Mouse (Mus musculus): ENCODE measurements at regions not wholly inside any gene's neighbourhood (a gene's known extent, or its start where the extent isn't known, plus 50 kb on each side); places are given as distances from the start of the nearest gene placed in this dataset.
"Not testable (repeated sequence)": the region's sequence is repeated elsewhere in the genome, so short reads cannot be mapped to it uniquely, and the experiment has no call there.

GRCm38 (mm10) chr5:134046086-134046485 is 53.4 kb upstream of the Castor2 start:
- no peak for DNase-seq

DNA sequence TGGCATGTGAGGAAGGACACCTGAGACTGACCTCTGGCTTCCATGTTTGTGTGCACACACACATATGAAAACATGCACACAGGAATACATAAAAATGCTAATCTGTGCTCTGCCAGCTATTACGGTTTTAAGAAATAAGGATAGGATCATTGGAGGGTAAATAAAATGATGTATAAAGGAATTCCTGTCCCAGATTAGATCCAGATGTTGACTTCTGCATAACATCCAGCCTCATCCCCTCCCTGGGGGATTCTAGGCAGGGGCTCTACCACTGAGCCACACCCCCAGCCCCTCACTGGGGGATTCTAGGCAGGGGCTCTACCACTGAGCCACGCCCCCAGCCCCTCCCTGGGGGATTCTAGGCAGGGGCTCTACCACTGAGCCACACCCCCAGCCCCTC is 56.6 kb upstream of the Castor2 start:
- DNase-seq, result not testable (repeated sequence)

GRCm38 (mm10) chr5:134027316-134027966 is 72.1 kb upstream of the Castor2 start:
- no peak for DNase-seq

DNA sequence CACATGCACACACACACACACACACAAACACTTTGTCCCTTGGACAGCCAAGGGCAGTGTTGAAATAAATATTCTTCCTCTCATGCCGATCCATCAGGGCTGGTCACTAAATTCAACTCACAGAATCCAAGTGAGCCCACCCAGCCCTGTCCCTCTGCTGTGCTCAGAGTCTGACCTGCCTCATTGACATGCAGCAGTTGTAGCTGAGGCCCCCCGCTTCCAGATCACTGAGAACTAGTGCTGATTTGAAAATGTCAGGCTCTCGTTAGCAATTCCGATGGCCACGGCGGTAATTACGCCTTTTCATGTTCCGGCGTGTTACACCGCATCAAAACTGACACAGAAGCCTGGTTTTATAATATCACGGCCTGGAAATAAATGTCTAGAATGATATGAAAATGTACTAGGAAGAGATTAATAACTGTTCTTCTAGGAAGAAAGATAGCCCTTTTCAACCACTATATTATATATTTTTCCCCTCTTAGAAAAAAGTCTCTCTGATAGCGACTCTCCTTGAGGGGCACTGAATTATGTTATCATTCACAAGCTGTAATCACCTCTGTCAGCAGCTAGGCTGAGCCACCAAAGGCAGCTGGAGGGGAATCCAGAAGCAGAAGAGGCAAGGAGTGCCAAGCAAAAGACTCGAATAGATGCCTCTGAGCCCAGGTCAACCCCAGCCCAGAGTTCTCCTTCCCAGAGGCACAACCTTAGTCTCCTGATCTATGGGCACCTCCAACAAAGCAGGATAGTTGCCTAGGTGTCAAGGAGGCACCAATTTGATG is 79.7 kb upstream of the Castor2 start:
- no peak for DNase-seq

GRCm38 (mm10) chr5:134014257-134015163 is 85.0 kb upstream of the Castor2 start:
- DNase-seq, result peak; percentile 59

DNA sequence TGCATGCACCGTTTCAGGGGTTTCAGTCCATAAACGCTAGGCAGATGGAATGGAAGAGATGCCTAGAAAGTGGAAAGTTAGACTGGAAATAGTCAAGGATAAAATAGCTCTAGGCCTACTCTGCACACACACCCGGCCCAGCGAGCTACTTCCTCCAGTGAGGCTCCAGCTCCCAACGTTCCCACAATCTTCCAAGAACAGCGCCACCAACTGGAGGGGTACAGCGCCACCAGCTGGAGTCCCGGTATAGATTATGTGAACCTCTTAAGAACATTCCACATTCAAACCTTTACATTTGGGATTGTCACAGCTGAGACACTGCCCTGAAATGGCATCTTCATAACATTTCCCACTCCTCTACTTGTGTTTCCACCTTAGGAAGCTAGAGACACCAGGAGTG is 86.3 kb upstream of the Castor2 start:
- no peak for DNase-seq

DNA sequence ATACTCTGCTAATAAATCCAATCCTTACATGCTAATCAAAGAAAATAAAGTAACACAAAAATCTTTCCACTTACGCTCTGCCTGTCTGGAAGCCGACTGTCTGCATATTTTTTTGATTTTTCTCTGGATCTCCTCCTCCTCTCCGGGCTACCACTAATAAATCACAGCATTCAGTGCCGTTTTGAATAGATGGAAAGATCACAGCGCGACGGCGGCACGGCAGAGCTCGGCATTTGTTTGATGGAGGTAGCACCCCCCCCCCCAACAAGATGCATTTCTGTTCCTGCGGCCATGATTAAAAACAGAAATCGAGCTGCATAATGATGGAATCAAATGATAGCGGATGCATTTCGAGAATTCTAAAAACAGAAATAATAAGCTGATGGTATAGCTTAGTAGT is 89.7 kb upstream of the Castor2 start:
- no peak for DNase-seq

DNA sequence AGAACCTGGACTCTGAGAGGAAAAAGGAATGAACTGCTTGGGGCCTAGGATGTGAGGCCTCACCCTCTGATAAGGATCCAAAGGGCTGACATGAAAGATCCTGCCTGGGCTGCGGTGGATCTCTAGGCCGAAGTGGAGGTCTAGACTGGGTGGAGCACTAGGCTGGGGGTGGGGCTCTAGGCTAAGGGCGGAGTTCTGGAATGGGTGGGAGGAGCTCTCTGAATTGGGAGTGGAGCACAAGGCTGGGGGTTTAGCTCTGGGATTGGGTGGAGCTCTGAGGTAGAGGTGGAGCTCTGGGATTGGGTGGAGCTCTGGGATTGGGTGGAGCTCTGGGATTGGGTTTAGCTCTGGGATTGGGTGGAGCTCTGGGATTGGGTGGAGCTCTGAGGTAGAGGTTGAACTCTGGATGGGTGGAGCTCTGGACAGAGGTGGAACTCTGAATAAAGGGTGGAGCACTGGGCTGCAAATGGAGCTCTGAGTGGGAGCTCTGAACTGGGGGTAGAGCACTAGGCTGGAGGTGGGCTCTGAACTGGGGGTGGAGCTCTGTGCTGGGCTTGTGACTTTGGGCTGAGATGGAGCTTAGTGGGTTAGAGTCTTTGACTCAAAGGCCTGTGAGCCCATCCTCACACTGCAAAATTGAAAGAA is 92.3 kb upstream of the Castor2 start:
- DNase-seq, result no peak

DNA sequence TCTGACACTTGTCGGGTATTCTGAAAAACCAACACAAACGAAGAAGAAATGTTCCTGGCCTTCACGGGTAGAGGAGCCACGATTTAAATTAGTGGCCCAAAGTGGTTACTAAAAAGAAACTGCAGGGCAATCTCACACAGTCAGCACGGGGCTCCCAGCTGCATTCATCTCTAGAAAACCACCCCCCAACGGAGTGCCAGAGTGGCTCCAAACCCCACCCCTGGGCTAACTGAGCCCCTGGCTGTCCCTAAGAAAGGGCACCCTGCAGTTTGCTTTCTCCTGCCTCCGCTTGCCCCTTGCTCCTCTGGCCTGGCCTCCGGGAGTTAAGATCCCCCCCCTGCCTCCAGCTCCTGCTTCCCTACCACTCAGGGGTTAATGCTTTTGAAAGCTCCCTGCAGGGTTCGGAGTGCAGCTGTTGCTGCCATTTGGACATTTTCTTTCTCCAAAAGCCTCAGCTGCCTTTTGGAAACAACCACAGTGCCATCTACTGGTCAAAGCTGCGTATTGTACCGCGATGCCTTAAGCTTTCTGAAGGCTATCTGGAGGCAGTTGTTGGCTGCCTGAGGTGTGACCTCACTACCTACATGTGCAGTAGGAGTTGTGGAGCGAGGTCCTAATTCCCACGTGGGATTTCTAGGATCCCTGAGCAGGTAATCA is 92.9 kb upstream of the Castor2 start:
- peak; percentile 77 for DNase-seq

GRCm38 (mm10) chr5:134006001-134006400 is 93.5 kb upstream of the Castor2 start:
- no peak for DNase-seq

DNA sequence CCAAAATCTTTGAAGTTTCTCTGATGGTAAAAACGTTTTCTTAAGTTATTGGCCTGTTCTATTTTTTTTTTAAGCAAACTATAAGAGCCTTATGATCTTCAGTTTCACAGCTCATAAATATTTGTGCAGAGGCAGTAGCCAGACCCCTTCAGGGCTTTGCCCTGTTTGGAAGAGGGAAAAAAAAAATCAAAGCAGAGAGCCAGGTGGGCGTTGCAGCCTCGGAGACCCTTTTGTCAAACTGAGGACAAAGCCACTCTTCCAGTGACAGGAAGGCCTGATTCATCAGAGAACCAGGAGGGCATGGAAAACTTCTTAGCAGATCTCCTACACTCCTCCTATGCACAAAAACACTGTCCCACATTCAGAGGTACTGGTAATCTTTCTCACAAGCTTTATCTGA is 99.4 kb upstream of the Castor2 start:
- DNase-seq, result no peak

DNA sequence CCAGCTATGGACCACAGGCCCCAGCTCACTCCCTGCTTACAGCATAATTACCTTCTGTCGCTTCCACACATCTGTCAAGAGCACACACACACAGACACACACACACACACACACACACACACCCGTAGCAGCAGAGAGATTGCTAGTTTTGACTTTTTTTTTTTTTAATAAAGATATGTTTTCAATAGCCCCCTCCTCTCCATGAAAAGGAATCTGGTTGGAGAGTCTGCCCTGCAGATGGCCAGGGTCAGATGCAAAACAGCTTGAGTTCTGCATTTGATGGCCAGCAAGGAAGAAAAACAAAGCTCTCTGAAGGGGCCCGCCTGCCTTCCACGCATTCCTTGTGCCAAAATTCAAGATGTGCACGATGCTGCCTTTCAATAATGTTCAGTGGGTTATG is 99.8 kb upstream of the Castor2 start:
- DNase-seq, result no peak

- no peak for DNase-seq
Measured at GRCm38 (mm10) chr5:133991994-133992393, 107.5 kb upstream of the Castor2 start.

GRCm38 (mm10) chr5:133991556-133991955 is 108.0 kb upstream of the Castor2 start:
- DNase-seq, result peak; percentile 5

DNA sequence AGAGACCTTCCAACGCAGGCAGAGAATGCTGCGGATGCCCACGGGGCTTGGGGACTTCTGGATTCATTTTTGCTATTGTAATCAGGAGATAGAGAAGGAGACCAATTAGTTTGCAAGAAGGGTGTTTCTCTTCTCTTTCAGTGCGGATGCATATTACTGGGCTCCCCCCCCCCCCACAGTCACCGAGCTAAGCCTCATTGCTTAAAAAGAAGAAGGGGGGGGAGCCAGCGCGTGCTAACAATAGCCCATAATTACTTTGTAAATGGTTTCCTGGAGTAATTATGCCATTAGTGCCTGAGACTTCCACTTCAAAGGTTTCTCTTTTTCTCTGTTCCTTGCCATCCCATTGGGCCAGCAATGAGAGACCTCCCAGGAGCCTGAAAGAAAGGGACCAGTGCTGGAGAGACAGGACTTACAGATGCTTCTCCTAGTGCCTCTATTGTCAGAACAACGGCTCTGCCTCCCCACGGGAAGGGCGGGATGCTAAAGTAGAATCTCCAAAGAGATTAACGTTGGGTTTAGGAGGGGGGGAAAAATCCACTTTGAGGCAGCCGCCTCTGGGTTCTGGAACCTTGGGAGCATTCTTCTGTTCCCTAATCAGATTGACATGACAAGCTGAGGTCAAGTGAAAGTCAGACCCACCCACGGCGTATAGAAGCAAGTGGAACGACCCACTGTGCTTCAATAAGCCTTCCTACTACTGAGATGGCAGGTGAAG is 116.1 kb upstream of the Castor2 start:
- no peak for DNase-seq

- no peak for DNase-seq
Measured at GRCm38 (mm10) chr5:133970421-133970914, 129.0 kb upstream of the Castor2 start.

DNA sequence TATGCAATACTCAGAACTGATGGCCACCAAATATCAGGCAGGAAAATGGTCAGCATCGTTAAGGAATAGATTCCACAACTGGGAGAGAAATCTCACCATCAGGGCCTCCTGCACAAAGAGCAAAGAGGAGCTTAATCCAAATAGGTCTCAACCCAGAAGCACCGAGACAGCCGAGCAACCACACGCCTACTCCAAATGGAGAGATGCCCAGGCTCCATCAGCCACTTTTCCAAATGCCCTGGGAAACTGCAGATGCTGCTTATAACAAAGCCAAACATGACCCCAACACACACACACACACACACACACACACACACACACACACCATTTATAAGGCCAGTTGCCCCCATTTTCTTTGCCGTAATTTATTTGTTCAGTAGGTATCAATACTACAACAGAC is 136.2 kb upstream of the Castor2 start:
- no peak for DNase-seq

- DNase-seq, result no peak
Measured at GRCm38 (mm10) chr5:133940841-133941240, 158.7 kb upstream of the Castor2 start.

DNA sequence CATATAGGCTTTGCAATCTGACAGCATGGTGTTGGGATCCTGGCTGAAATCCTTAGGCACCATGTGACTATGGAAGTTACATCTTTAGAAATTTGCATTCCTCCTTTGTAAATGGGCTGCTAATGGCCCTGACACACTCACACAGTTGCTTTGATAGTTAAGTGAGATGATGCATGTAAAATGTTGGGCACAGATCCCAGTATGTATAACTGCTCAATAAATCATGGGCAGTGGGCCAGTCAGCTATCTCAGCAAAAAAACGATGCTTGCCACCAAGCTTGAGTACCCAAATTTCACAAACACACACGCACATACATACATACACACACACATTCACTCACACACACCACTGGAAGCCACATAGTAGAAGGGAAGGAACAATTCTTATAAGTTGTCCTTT is 159.5 kb upstream of the Castor2 start:
- no peak for DNase-seq

GRCm38 (mm10) chr5:133937967-133938918 is 161.3 kb upstream of the Castor2 start:
- DNase-seq, result no peak

All from adrenal gland, adult 2 months (tissue).